Mouse (Mus musculus) kidney, adult 2 months (tissue): ENCODE measurements around the gene Sh3rf3. TPM values are rescaled to one million over a fixed set of nuclear protein-coding genes. Genes with fewer than 3 reads are reported as not detected.

Source experiments
- DNase-seq: peaks from one replicate; pipeline ENCODE4 v3.0.0; 2021
- H3K27ac ChIP-seq: fragments of 200-500 bp; 2 replicates; pipeline ENCODE4 v1.5.1; 2012; ENCODE audit warnings: low read depth, low read length, control low read depth, inconsistent platforms; ENCODE audit not compliant: insufficient read depth
- H3K27me3 ChIP-seq: fragments of 200-500 bp; replicated peaks from 2 replicates; pipeline ENCODE4 v1.6.1; 2012; ENCODE audit warnings: mild to moderate bottlenecking, moderate library complexity, low read length, inconsistent platforms; ENCODE audit not compliant: control insufficient read depth, insufficient read depth
- H3K36me3 ChIP-seq: fragments of 200-500 bp; 2 replicates; pipeline ENCODE4 v1.6.1; 2012; ENCODE audit warnings: mild to moderate bottlenecking, moderate library complexity, low read length, inconsistent platforms; ENCODE audit not compliant: control insufficient read depth, insufficient read depth
- H3K4me1 ChIP-seq: fragments of 200-500 bp; 2 replicates; pipeline ENCODE4 v1.6.1; 2011; ENCODE audit warnings: low read length; ENCODE audit not compliant: control insufficient read depth, insufficient read depth
- H3K4me3 ChIP-seq: fragments of 200-500 bp; 2 replicates; pipeline ENCODE4 v1.5.1; 2011; ENCODE audit warnings: mild to moderate bottlenecking, low read depth, low read length, control low read depth; ENCODE audit not compliant: insufficient read depth
- CTCF ChIP-seq: fragments of 200-500 bp; conservative IDR thresholded peaks from 2 replicates; pipeline ENCODE4 v1.5.1; 2011; ENCODE audit warnings: low read depth, mild to moderate bottlenecking, control low read depth, low read length, moderate library complexity, mixed read lengths; ENCODE audit not compliant: insufficient read depth, insufficient read length
- POLR2A ChIP-seq: fragments of 200-500 bp; IDR thresholded peaks from one replicate; pipeline ENCODE4 v1.6.1; 2011; ENCODE audit warnings: low read depth, low read length, control low read depth
- WGBS: fragments of 180-500 bp; shearing (Covaris S2); methylation state at CpG from one replicate; pipeline ENCODE4 v1.1.7; 2018; 5-methylcytosine and 5-hydroxymethylcytosine counted together
- polyA plus RNA-seq: library from polyadenylated mRNA; depleted of rRNA; stranded (reverse); fragments of >200 nt; gene quantifications from 2 replicates; pipeline ENCODE4 v1.2.3, GENCODE M21; 2012

The Sh3rf3 gene
- polyA plus RNA-seq, 1 experiment: 0.22 TPM

DNA sequence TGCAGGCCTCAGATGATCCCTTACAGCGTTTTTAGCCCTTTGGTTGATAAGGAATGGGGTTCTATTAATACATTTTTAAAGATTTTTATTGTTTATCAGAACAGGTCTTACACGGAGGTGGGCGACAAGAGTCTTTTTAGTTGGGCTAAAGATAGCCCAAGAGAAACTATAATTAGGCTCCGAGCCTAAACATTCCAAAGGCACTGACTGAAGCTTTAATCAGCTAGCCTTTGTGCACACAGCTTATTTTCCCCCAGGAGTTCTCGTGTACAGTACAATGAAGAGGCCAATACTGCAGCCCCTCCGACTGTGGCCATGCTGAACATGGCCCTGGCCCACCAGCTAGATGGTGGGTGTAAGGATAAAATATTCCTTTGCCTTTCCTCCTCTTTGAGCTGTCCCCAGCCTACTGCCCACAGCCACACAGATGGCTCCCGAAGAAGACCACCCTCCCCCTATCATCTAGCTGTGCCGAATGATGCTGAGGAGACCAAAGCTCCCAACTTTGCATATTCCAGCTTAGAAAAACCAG lies 320.4 kb downstream of the Sh3rf3 start:
- Histone ChIP-seq H3K36me3 (no peaks in the 10 kb centered on the region), H3K4me1 (no peaks in the 10 kb centered on the region), H3K27me3 (no peaks in the 10 kb centered on the region), H3K4me3 (no peak overlapping the region), H3K27ac (no peak overlapping the region)
- TF ChIP-seq POLR2A (no peak), CTCF (no peak)
- 82% methylated on average over 8 of the region's 8 CpGs for whole genome bisulfite sequencing
- no peak for DNase-seq

DNA sequence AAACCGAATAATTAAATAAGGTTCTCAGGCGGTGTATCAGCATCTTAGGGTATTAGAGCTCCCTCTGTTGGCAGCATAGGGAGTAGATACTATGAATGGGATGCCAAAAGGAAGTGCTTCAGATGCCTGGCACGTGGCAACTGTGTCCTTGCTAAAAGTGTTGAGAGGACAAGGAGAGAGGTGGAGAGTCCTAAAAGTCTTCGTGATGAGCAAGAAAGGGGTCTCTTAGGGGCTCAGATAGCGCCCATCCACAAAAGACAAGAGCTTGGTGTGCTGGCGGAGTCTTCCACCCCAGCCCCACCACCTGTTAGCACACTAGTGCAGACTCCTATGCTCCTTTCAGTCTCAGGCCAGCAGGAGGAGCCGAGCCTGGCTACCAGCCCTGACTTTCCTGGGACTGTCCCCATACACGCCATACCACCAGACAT lies 336.8 kb downstream of the Sh3rf3 start:
- peak; percentile 57 for TF ChIP-seq CTCF
- TF ChIP-seq POLR2A: no peak
- DNase-seq: peak; percentile 51
- Histone ChIP-seq H3K27me3 (no peaks in the 10 kb centered on the region), H3K4me3 (no peak overlapping the region), H3K4me1 (no peaks in the 10 kb centered on the region), H3K36me3 (no peaks in the 10 kb centered on the region), H3K27ac (no peak overlapping the region)
- 23% methylated on average over 8 of the region's 8 CpGs for WGBS

DNA sequence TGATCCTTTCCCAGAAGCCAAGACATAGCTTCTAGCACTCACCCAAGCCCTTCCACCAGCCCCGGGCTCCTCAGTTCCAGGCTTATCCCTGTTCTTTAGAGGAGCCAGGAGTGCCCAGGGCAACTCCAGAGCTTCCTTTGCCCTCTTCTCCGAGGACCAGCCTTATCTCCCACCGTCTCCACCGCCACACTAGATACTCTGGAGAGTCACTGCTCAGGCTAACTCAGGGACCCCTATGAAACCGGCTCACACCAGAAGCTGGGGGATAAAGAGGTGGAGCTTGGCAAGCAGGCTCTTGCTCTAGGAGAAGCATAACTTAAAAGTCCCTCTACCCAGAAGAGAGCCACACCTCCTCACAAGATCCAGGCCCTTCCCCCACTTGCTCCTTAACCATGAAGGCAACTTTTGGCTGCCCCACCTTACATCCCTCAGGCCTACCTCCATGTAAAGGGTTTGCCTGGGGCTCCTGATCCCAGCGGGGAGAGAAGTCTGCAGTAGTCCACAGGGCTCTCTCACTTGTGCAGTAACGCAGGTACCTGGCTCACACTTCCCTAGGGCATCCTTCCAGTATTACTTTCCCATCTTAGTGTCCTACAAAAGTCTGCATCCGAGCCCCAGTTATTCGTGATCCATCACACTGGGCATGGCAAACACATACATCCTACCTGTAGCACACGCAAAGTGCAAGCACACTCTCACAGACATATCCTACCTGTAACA lies 337.9 kb downstream of the Sh3rf3 start:
- DNase-seq: no peak
- no peak for TF ChIP-seq CTCF
- 86% methylated on average over 10 of the region's 10 CpGs for WGBS
- Histone ChIP-seq H3K27me3 (no peaks in the 10 kb centered on the region), H3K4me3 (no peak overlapping the region), H3K4me1 (no peaks in the 10 kb centered on the region), H3K27ac (no peak overlapping the region), H3K36me3 (no peaks in the 10 kb centered on the region)

DNA sequence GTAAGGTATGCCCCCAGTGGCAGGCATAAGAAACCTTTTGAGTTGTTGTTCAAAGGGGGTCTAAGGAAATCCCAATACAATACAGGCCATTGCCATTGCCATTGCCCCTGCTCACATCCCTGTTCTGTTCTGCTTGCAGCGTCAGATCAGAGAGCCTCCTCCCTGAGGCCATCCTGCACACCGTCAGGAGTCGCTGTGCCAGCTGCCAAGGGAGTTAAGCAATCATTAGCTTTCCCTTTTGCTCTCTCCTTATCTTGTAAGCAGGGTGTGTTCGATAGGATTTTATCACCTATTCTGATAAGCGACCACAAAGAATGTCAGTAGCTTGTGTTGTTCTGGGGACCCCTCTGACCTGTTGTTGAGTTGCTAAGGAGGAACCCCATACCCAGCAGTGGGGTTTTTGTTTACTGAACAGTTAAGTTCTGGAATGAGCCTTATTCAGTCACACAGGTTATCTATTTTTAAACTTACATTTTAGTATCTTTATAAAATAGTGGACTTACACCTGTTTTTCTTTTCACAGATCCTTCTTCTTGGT lies 339.5 kb downstream of the Sh3rf3 start:
- Histone ChIP-seq H3K4me1 (no peaks in the 10 kb centered on the region), H3K36me3 (no peaks in the 10 kb centered on the region), H3K27me3 (no peaks in the 10 kb centered on the region), H3K27ac (no peak overlapping the region), H3K4me3 (no peak overlapping the region)
- 67% methylated on average over 5 of the region's 5 CpGs for WGBS
- no peak; the same call in 1 of the 2 replicates for TF ChIP-seq CTCF
- DNase-seq: no peak

- Histone ChIP-seq H3K36me3 (no peaks in the 10 kb centered on the region), H3K27ac (no peak overlapping the region), H3K4me3 (no peak overlapping the region), H3K4me1 (no peaks in the 10 kb centered on the region), H3K27me3 (no peaks in the 10 kb centered on the region)
- 82% methylated on average over 3 of the region's 3 CpGs for WGBS
- TF ChIP-seq CTCF (no peak), POLR2A (no peak)
- DNase-seq: no peak
These were observed 345.5 kb downstream of the Sh3rf3 start for GRCm38 (mm10) chr10:59158627-59159026.

GRCm38 (mm10) chr10:59162185-59162897 lies 349.2 kb downstream of the Sh3rf3 start:
- 63% methylated on average over 4 of the region's 4 CpGs for WGBS

GRCm38 (mm10) chr10:59166104-59166944 lies 353.2 kb downstream of the Sh3rf3 start:
- no peaks in the 10 kb centered on the region for H3K4me1 ChIP-seq
- no peaks in the 10 kb centered on the region for H3K36me3 ChIP-seq
- H3K27me3 ChIP-seq: no peaks in the 10 kb centered on the region
- H3K27ac ChIP-seq: no peak overlapping the region
- peak; percentile 66 for DNase-seq
- no peak overlapping the region for H3K4me3 ChIP-seq
- WGBS: 72% methylated on average over 14 of the region's 14 CpGs
- TF ChIP-seq CTCF: peak; percentile 84
- TF ChIP-seq POLR2A: no peak

More at GRCm38 (mm10) chr10:59162185-59162897, 349.2 kb downstream of the Sh3rf3 start:
- no peak for DNase-seq
- Histone ChIP-seq H3K36me3 (no peaks in the 10 kb centered on the region), H3K27ac (no peak overlapping the region), H3K27me3 (no peaks in the 10 kb centered on the region), H3K4me1 (no peaks in the 10 kb centered on the region), H3K4me3 (no peak overlapping the region)
- TF ChIP-seq CTCF (no peak), POLR2A (no peak)
